In genomic region chr5:124187508-124188311, GRCm38 (mm10) we compare ENCODE assay signal across 8 mouse cellular contexts.
DNase-seq lines count a peak whose midpoint lies in the region; ATAC-seq and TF ChIP-seq lines count a peak whose summit lies in the region.

No protein-coding gene starts in this region.

- H3K27ac ChIP-seq in embryonic facial prominence, embryonic 11.5 days (replicated peaks; ENCODE audit: low read depth, low read length): no peak overlapping the region
- H3K27ac ChIP-seq in hindbrain, postnatal 0 days: peak overlapping the region; percentile 90
- peak overlapping the region; percentile 36; the same call in 1 of the 2 replicates for H3K27ac ChIP-seq in liver, embryonic 12.5 days
- H3K27ac ChIP-seq in stomach, embryonic 16.5 days (ENCODE audit: low read length): no peak overlapping the region

- WGBS in embryonic facial prominence, embryonic 11.5 days: 53% methylated on average over 11 of the region's 12 CpGs
- 16% methylated on average over 12 of the region's 12 CpGs for WGBS in hindbrain, postnatal 0 days
- WGBS in liver, embryonic 12.5 days (ENCODE audit: insufficient replicate concordance): 66% methylated on average over 12 of the region's 12 CpGs
- 61% methylated on average over 12 of the region's 12 CpGs for WGBS in stomach, embryonic 16.5 days

- no peaks in the 10 kb centered on the region for H3K36me3 ChIP-seq in embryonic facial prominence, embryonic 11.5 days (replicated peaks; ENCODE audit: control insufficient read depth, insufficient read depth, low read depth, low read length)
- H3K36me3 ChIP-seq in hindbrain, postnatal 0 days (ENCODE audit: insufficient read depth, low read length): no peaks in the 10 kb centered on the region
- H3K36me3 ChIP-seq in liver, embryonic 12.5 days: no peaks in the 10 kb centered on the region
- no peaks in the 10 kb centered on the region for H3K36me3 ChIP-seq in stomach, embryonic 16.5 days (ENCODE audit: control insufficient read depth, insufficient read depth, low read length)

- H3K9ac ChIP-seq in embryonic facial prominence, embryonic 11.5 days (replicated peaks; ENCODE audit: low read length): no peak overlapping the region; the same call in 1 of the 2 replicates
- peak overlapping the region; percentile 39 for H3K9ac ChIP-seq in hindbrain, postnatal 0 days (replicated peaks; ENCODE audit: low read length)
- H3K9ac ChIP-seq in liver, embryonic 12.5 days: no peak overlapping the region
- H3K9ac ChIP-seq in stomach, embryonic 16.5 days (ENCODE audit: low read length): peak overlapping the region; percentile 38; the same call in 1 of the 2 replicates

- H3K4me1 ChIP-seq in embryonic facial prominence, embryonic 11.5 days (ENCODE audit: control insufficient read depth, insufficient read depth, low read length): peaks cover 7% of the 10 kb centered on the region
- H3K4me1 ChIP-seq in hindbrain, postnatal 0 days (ENCODE audit: insufficient read depth, low read length): peaks cover 49% of the 10 kb centered on the region
- H3K4me1 ChIP-seq in liver, embryonic 12.5 days: peaks cover 71% of the 10 kb centered on the region
- H3K4me1 ChIP-seq in stomach, embryonic 16.5 days (ENCODE audit: control insufficient read depth, insufficient read depth, low read length): peaks cover 20% of the 10 kb centered on the region

- ATAC-seq in embryonic facial prominence, embryonic 11.5 days (replicated peaks; ENCODE audit: insufficient number of reproducible peaks, low FRiP score, low TSS enrichment, low read depth): no peak
- ATAC-seq in hindbrain, postnatal 0 days: peak; percentile 69
- ATAC-seq in liver, embryonic 12.5 days: no peak
- no peak for ATAC-seq in stomach, embryonic 16.5 days (ENCODE audit: insufficient read depth, low FRiP score)
- no peak for ATAC-seq in megakaryocyte progenitor cell, adult 5-6 weeks (replicated peaks; ENCODE audit: poor library complexity)

- DNase-seq in layer of hippocampus, adult 11-12 months (ENCODE audit: low spot score): peak; percentile 60
- no peak for DNase-seq in layer of hippocampus, adult 9-10 months (ENCODE audit: low spot score)
- no peak for DNase-seq in embryonic facial prominence, embryonic 11.5 days (ENCODE audit: low spot score)
- peak; percentile 71 for DNase-seq in hindbrain, postnatal 0 days (ENCODE audit: low spot score)
- DNase-seq in gastrocnemius, postnatal 4 days (ENCODE audit: low spot score in 2 of 2): no peak

- H3K9me3 ChIP-seq in embryonic facial prominence, embryonic 11.5 days (replicated peaks; ENCODE audit: control insufficient read depth, low read length): no peaks in the 10 kb centered on the region
- H3K9me3 ChIP-seq in hindbrain, postnatal 0 days (ENCODE audit: low read length): no peaks in the 10 kb centered on the region
- H3K9me3 ChIP-seq in liver, embryonic 12.5 days (replicated peaks): no peaks in the 10 kb centered on the region
- H3K9me3 ChIP-seq in stomach, embryonic 16.5 days (replicated peaks; ENCODE audit: control insufficient read depth, low read length): no peaks in the 10 kb centered on the region

- H3K27me3 ChIP-seq in embryonic facial prominence, embryonic 11.5 days (ENCODE audit: control insufficient read depth, insufficient read depth, low read length): no peaks in the 10 kb centered on the region
- no peaks in the 10 kb centered on the region for H3K27me3 ChIP-seq in hindbrain, postnatal 0 days (ENCODE audit: insufficient read depth, low read length)
- H3K27me3 ChIP-seq in liver, embryonic 12.5 days (replicated peaks): no peaks in the 10 kb centered on the region
- no peaks in the 10 kb centered on the region for H3K27me3 ChIP-seq in stomach, embryonic 16.5 days (ENCODE audit: control insufficient read depth, insufficient read depth, low read length)

- TF ChIP-seq CTCF in hindbrain, postnatal 0 days (IDR thresholded peaks at IDR 0.05; ENCODE audit: low read depth): no peak

- peak overlapping the region; percentile 31; the same call in 1 of the 2 replicates for H3K4me2 ChIP-seq in embryonic facial prominence, embryonic 11.5 days (ENCODE audit: low read depth, low read length)
- H3K4me2 ChIP-seq in hindbrain, postnatal 0 days (ENCODE audit: low read depth, low read length): peak overlapping the region; percentile 59
- peak overlapping the region; percentile 28 for H3K4me2 ChIP-seq in liver, embryonic 12.5 days
- peak overlapping the region; percentile 37 for H3K4me2 ChIP-seq in stomach, embryonic 16.5 days (ENCODE audit: low read depth, low read length)

- no peak overlapping the region for H3K4me3 ChIP-seq in embryonic facial prominence, embryonic 11.5 days (ENCODE audit: low read depth, low read length)
- H3K4me3 ChIP-seq in hindbrain, postnatal 0 days (ENCODE audit: low read length): peak overlapping the region; percentile 6; the same call in 1 of the 2 replicates
- no peak overlapping the region for H3K4me3 ChIP-seq in liver, embryonic 12.5 days
- no peak overlapping the region for H3K4me3 ChIP-seq in stomach, embryonic 16.5 days (replicated peaks; ENCODE audit: low read length)

Comparison
In these comparisons a context has a peak if more than half of its experiments do, and no peak if none do; other contexts are left out.
1. DNase-seq: peak in layer of hippocampus, adult 11-12 months (single experiment) and hindbrain, postnatal 0 days (single experiment); none in layer of hippocampus, adult 9-10 months (single experiment), embryonic facial prominence, embryonic 11.5 days (single experiment) and gastrocnemius, postnatal 4 days (0 of 2).
2. H3K27ac ChIP-seq: peak in hindbrain, postnatal 0 days (single experiment) and liver, embryonic 12.5 days (single experiment); none in embryonic facial prominence, embryonic 11.5 days (single experiment) and stomach, embryonic 16.5 days (single experiment).
3. H3K9ac ChIP-seq: peak in hindbrain, postnatal 0 days (single experiment) and stomach, embryonic 16.5 days (single experiment); none in embryonic facial prominence, embryonic 11.5 days (single experiment) and liver, embryonic 12.5 days (single experiment).
4. Peak in every context shown above with its lines, with median percentiles within 50 percentile points of each other: H3K4me2 ChIP-seq.